Mouse (Mus musculus) heart, embryonic 12.5 days (tissue): ENCODE data around the gene Spam1. TPM values are rescaled to one million over a fixed set of nuclear protein-coding genes. Genes with fewer than 3 reads are reported as not detected.

Experiments
- ATAC-seq: fragments of 200-750 bp; cut with Nextera tagmentation; 2 replicates; pipeline ENCODE4 v1.8.0; 2017; ENCODE audit warnings: moderate TSS enrichment, moderate library complexity; ENCODE audit not compliant: insufficient number of reproducible peaks, low FRiP score
- H3K27ac ChIP-seq: fragments of 300-500 bp; sonication (generic); 2 replicates; pipeline ENCODE4 v1.5.1; 2016; ENCODE audit warnings: mild to moderate bottlenecking, moderate library complexity; ENCODE audit not compliant: poor library complexity, severe bottlenecking
- H3K27me3 ChIP-seq: fragments of 300-500 bp; sonication (generic); replicated peaks from 2 replicates; pipeline ENCODE4 v1.6.1; 2016; ENCODE audit warnings: mild to moderate bottlenecking, moderate library complexity
- H3K36me3 ChIP-seq: fragments of 300-500 bp; sonication (generic); 2 replicates; pipeline ENCODE4 v1.6.1; 2016; ENCODE audit warnings: mild to moderate bottlenecking, moderate library complexity
- H3K4me1 ChIP-seq: fragments of 300-500 bp; sonication (generic); replicated peaks from 2 replicates; pipeline ENCODE4 v1.6.1; 2016; ENCODE audit warnings: mild to moderate bottlenecking
- H3K4me2 ChIP-seq: fragments of 300-500 bp; sonication (generic); 2 replicates; pipeline ENCODE4 v1.6.1; 2016; ENCODE audit warnings: mild to moderate bottlenecking, moderate library complexity
- H3K4me3 ChIP-seq: fragments of 300-500 bp; sonication (generic); 2 replicates; pipeline ENCODE4 v1.5.1; 2016; ENCODE audit warnings: mild to moderate bottlenecking
- H3K9ac ChIP-seq: fragments of 300-500 bp; sonication (generic); 2 replicates; pipeline ENCODE4 v1.6.1; 2016; ENCODE audit warnings: mild to moderate bottlenecking, moderate library complexity
- H3K9me3 ChIP-seq: fragments of 300-500 bp; sonication (generic); replicated peaks from 2 replicates; pipeline ENCODE4 v1.6.1; 2016; ENCODE audit warnings: mild to moderate bottlenecking, moderate library complexity
- WGBS: fragments of 180-500 bp; shearing (Covaris S2); methylation state at CpG from one replicate; pipeline ENCODE4 v1.1.7; 2016; 5-methylcytosine and 5-hydroxymethylcytosine counted together
- polyA plus RNA-seq: library from polyadenylated mRNA; unstranded; fragments of >200 nt; fragmentation: Nextera tagmentation; extraction: Ambion mirVana; gene quantifications from 2 replicates; pipeline ENCODE4 v1.2.1, GENCODE M21; 2016

Spam1 gene
- polyA plus RNA-seq = not detected in 2 replicates

DNA sequence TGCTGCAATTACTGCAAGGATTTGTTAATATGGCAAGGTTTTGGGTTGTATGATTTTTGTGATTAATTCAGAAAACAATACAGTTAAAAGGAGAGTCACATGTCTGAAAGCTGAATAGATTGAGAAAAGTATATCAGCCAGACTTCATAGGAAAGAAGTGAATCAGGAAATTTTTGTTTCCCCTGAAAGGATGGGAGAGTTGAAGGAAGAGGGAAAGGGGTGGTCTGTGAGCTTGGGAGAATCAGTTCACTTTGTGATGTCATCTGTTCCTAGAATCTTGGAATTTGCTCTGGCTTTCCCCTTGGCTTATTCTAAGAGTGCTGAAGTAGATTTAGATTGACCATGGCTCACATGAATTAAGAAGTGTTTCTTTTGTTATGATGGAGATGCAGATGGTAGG is at the start of gene Spam1:
TSS of gene Spam1 (plus strand) at position 301 of the 400 bp plus-strand sequence.
- no peak within 1 kb of the TSS for H3K9ac ChIP-seq
- no peaks in the 10 kb centered on the region for H3K36me3 ChIP-seq
- no peak within 1 kb of the TSS for H3K27ac ChIP-seq
- no peak within 1 kb of the TSS for H3K4me2 ChIP-seq
- H3K9me3 ChIP-seq = no peaks in the 10 kb centered on the region
- ATAC-seq = no peak
- no peak within 1 kb of the TSS for H3K4me3 ChIP-seq
- H3K27me3 ChIP-seq = no peaks in the 10 kb centered on the region
- H3K4me1 ChIP-seq = no peaks in the 10 kb centered on the region

DNA sequence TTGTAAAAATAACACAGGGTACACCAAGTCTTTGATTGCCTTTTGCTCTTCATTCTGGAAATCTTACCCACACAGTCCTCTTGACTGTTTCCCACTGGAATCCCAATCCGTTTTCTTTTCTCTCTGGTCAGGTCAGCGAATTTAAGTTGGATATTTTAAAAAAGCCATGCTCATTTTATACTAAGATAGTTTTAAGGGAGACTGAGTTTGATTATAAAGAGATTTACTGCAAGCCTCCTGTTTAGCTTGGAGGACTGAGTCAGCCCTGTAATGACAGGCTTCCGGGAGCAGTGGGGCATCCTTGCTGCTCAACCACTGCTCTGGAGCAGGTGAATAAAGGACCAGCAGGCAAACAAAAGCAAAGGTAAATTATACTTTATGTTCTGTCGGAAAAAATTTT is 43.0 kb upstream of the Spam1 start, which contains the start of gene Hyal4:
TSS of gene Hyal4 (plus strand) at position 301 of the 400 bp plus-strand sequence.
- Histone ChIP-seq H3K36me3 (no peaks in the 10 kb centered on the region), H3K27ac (no peak within 1 kb of the TSS), H3K4me2 (no peak within 1 kb of the TSS), H3K27me3 (no peaks in the 10 kb centered on the region), H3K4me1 (no peaks in the 10 kb centered on the region), H3K9ac (no peak within 1 kb of the TSS), H3K4me3 (no peak within 1 kb of the TSS), H3K9me3 (no peaks in the 10 kb centered on the region)
- no peak for ATAC-seq
- WGBS = 73% methylated on average over 4 of the region's 4 CpGs

DNA sequence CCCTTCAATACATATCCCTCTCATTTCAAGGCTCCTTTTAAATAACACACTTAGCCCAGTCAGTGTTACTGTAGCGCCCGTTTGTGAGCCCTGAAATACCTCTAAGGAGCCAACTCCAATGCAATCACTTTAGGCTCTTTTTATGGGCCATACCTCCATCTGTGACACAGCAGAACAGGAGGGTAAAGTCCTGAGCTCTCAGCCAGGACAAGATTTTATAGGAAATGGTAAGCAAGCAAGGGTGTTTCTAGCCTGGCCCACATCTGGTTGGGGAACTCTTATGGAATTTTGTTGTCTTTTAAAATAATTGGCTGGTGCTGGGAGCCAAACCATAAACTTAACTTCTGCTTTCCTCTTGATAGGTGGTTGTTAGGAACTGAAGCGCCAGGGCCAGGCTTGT is 31.7 kb upstream of the Spam1 start:
- 83% methylated on average over 3 of the region's 3 CpGs for WGBS
- no peaks in the 10 kb centered on the region for H3K9me3 ChIP-seq
- H3K4me1 ChIP-seq = no peaks in the 10 kb centered on the region
- H3K27me3 ChIP-seq = no peaks in the 10 kb centered on the region
- H3K27ac ChIP-seq = no peak overlapping the region
- ATAC-seq = no peak
- no peak overlapping the region for H3K9ac ChIP-seq
- H3K4me2 ChIP-seq = no peak overlapping the region
- no peaks in the 10 kb centered on the region for H3K36me3 ChIP-seq
- no peak overlapping the region for H3K4me3 ChIP-seq

DNA sequence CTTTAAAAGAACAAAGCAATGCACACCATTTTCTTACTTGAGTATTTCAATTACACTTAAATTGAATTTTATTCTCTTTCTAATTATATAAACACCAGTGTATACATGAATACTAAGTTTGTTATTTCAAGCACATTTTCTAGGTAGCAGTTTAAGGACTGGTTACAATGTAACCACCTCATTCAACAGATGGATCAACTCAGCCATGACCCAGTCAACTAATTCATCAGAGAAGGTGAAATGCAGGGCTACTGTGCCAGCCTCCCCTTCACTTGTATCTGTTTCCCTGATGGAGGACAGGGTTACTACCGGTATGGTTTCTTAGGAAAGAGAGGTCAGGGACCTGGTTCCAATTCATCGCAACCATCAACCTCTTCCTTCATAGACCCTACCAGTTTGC is 24.7 kb upstream of the Spam1 start:
- H3K36me3 ChIP-seq = no peaks in the 10 kb centered on the region
- WGBS = 80% methylated on average over 2 of the region's 2 CpGs
- H3K4me1 ChIP-seq = no peaks in the 10 kb centered on the region
- H3K27me3 ChIP-seq = no peaks in the 10 kb centered on the region
- ATAC-seq = no peak
- H3K27ac ChIP-seq = no peak overlapping the region
- no peak overlapping the region for H3K9ac ChIP-seq
- no peaks in the 10 kb centered on the region for H3K9me3 ChIP-seq
- H3K4me3 ChIP-seq = no peak overlapping the region
- H3K4me2 ChIP-seq = no peak overlapping the region

DNA sequence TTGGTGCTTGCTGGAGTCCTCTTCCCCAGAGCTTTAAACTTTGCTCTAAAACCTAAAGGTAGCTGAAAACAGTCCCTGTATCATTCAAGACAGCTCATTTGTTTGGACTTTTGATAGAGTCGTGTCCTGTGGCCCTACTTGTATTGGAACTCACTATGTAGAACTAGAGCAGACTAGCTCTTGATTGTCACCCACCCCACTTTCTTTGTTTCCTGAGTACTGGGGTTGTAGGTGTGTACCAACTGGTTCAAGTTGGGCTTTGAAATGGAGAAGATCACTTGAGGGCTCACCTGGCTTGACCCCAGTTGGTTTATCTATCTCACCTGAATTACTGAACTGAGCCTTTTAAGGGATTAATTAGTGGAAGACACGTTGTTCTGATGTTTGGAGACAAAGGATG is 11.8 kb upstream of the Spam1 start:
- ATAC-seq = no peak
- Histone ChIP-seq H3K9me3 (no peaks in the 10 kb centered on the region), H3K4me1 (no peaks in the 10 kb centered on the region), H3K36me3 (no peaks in the 10 kb centered on the region), H3K9ac (no peak overlapping the region), H3K4me2 (no peak overlapping the region), H3K27ac (no peak overlapping the region), H3K4me3 (no peak overlapping the region), H3K27me3 (no peaks in the 10 kb centered on the region)
- 59% methylated on average over 2 of the region's 2 CpGs for WGBS

DNA sequence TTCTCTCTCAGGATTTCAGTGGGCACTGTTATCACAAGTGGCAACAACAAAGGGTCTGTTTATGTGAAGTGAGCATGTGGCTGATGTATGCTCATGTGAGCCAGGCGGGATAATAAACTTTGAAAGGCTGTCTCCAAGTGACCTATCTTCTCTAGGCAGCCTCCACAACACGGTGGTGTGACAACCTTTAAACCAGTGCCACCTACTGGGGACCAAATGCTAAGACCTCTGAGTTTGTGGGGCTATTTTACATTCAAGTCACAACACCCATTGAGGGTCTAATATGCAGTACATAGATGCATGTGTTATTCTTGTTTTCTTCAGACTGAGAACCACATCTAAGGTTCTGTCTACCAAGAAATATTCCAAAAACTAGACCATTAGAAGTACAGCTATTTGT is 31.1 kb downstream of the Spam1 start:
- Histone ChIP-seq H3K27ac (no peak overlapping the region), H3K36me3 (no peaks in the 10 kb centered on the region), H3K4me3 (no peak overlapping the region), H3K4me2 (no peak overlapping the region), H3K9me3 (no peaks in the 10 kb centered on the region), H3K4me1 (no peaks in the 10 kb centered on the region), H3K9ac (no peak overlapping the region), H3K27me3 (no peaks in the 10 kb centered on the region)
- WGBS = 45% methylated on average over 2 of the region's 2 CpGs
- ATAC-seq = no peak

Other genes with a start within 250 kb of the Spam1 start
- gene Lmod2, start 193.4 kb upstream of the Spam1 start, polyA plus RNA-seq = 45.3 and 49.3 TPM in 2 replicates
- 66.1 and 66.7 TPM in 2 replicates for gene Wasl, start 126.2 kb upstream of the Spam1 start, polyA plus RNA-seq
- not detected in 2 replicates for gene Hyal6, start 57.9 kb upstream of the Spam1 start, polyA plus RNA-seq
- not detected in 2 replicates for gene Hyal4, start 42.9 kb upstream of the Spam1 start, polyA plus RNA-seq
- not detected in 2 replicates for gene Hyal5, start 66.8 kb downstream of the Spam1 start, polyA plus RNA-seq
- gene Tmem229a, start 165.1 kb downstream of the Spam1 start, polyA plus RNA-seq = 0.13 and 0.19 TPM in 2 replicates